Comparison of ENCODE assay signal across 28 mouse cellular contexts in the genomic region with DNA sequence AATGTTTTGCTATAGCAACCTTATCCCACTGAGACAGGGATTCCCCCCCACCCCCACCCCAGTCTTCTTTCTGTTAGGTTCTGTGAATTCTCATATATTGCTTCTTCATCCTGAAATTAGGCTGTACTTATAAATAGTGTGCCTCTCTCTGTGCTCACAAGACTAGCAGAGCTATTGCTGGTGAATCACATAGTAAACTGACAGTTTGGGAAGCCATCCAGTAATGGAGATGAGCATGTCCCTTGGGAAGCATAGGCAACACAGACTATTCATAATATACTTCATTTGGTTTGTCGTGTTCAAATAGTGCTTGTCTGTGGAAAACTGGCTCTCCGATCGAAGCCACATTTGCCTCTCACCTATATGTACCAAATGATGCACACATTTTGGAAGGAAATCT.
A peak's percentile ranks its signal among the peaks of the same experiment; 100 is the strongest.
DNase-seq lines count a peak whose midpoint lies in the region; ATAC-seq lines count a peak whose summit lies in the region.
"Had no signal": no experiment of that assay in that cellular context is flagged by ENCODE, and none has a peak within 500 bp of the region (broad histone marks: within the 10 kb centered on the region; RNA-seq: fewer than 3 reads in every experiment).

No protein-coding gene starts in this region.

- no peak overlapping the region for H3K9ac ChIP-seq in embryonic facial prominence, embryonic 14.5 days (ENCODE audit: low read depth, low read length)
- H3K9ac ChIP-seq in hindbrain, embryonic 13.5 days = no peak overlapping the region
- no peak overlapping the region for H3K9ac ChIP-seq in midbrain, embryonic 14.5 days (replicated peaks; ENCODE audit: low read length)
- no peak overlapping the region for H3K9ac ChIP-seq in midbrain, embryonic 15.5 days
- no peak overlapping the region for H3K9ac ChIP-seq in liver, embryonic 11.5 days (ENCODE audit: low read depth, low read length)
- H3K9ac ChIP-seq: embryonic facial prominence, embryonic 13.5 days; heart, embryonic 12.5 days; heart, embryonic 15.5 days; hindbrain, embryonic 15.5 days had no signal

- H3K27ac ChIP-seq in embryonic facial prominence, embryonic 14.5 days (replicated peaks; ENCODE audit: low read depth, low read length) = no peak overlapping the region
- no peak overlapping the region for H3K27ac ChIP-seq in embryonic facial prominence, embryonic 10.5 days (replicated peaks)
- H3K27ac ChIP-seq in hindbrain, embryonic 13.5 days = no peak overlapping the region
- H3K27ac ChIP-seq in hindbrain, embryonic 10.5 days = no peak overlapping the region
- H3K27ac ChIP-seq in midbrain, embryonic 14.5 days (replicated peaks; ENCODE audit: low read depth, low read length) = no peak overlapping the region
- H3K27ac ChIP-seq in midbrain, embryonic 15.5 days = no peak overlapping the region
- H3K27ac ChIP-seq in liver, embryonic 11.5 days (ENCODE audit: low read depth, low read length) = no peak overlapping the region
- H3K27ac ChIP-seq: embryonic facial prominence, embryonic 13.5 days; forebrain, embryonic 10.5 days; gastrocnemius, adult 2 months; heart, embryonic 15.5 days; hindbrain, embryonic 15.5 days had no signal

- no peaks in the 10 kb centered on the region for H3K27me3 ChIP-seq in embryonic facial prominence, embryonic 14.5 days (replicated peaks; ENCODE audit: control insufficient read depth, insufficient read depth, low read length)
- H3K27me3 ChIP-seq in embryonic facial prominence, embryonic 10.5 days (replicated peaks; ENCODE audit: low read depth, poor library complexity, severe bottlenecking) = no peaks in the 10 kb centered on the region
- H3K27me3 ChIP-seq in hindbrain, embryonic 13.5 days = no peaks in the 10 kb centered on the region
- H3K27me3 ChIP-seq in hindbrain, embryonic 10.5 days (ENCODE audit: insufficient read depth, poor library complexity, severe bottlenecking) = no peaks in the 10 kb centered on the region
- no peaks in the 10 kb centered on the region for H3K27me3 ChIP-seq in midbrain, embryonic 14.5 days (ENCODE audit: control insufficient read depth, insufficient read depth, low read length)
- H3K27me3 ChIP-seq in midbrain, embryonic 15.5 days (replicated peaks) = no peaks in the 10 kb centered on the region
- no peaks in the 10 kb centered on the region for H3K27me3 ChIP-seq in liver, embryonic 11.5 days (replicated peaks; ENCODE audit: control insufficient read depth, insufficient read depth, low read length)
- H3K27me3 ChIP-seq: embryonic facial prominence, embryonic 13.5 days; heart, embryonic 12.5 days; heart, embryonic 15.5 days; hindbrain, embryonic 15.5 days had no signal

- ATAC-seq in embryonic facial prominence, embryonic 14.5 days (ENCODE audit: low read depth) = no peak
- 0 out of 2 replicates have a peak, but pooled peaks have one; percentile 17 for ATAC-seq in hindbrain, embryonic 13.5 days (ENCODE audit: low FRiP score)
- ATAC-seq in midbrain, embryonic 14.5 days (ENCODE audit: low FRiP score, low TSS enrichment) = no peak
- no peak for ATAC-seq in midbrain, embryonic 15.5 days (replicated peaks)
- ATAC-seq in liver, embryonic 11.5 days (replicated peaks; ENCODE audit: low FRiP score) = no peak
- ATAC-seq: activated CD4-positive, CD25-positive, alpha-beta regulatory T cell, adult 4 months; forebrain, embryonic 14.5 days; inflammation-experienced regulatory T-cells, adult 6 months; intestine, embryonic 16.5 days had no signal

- peak; percentile 3 for DNase-seq in embryonic facial prominence, embryonic 14.5 days (ENCODE audit: low spot score)
- DNase-seq in embryonic facial prominence, embryonic 10.5 days (ENCODE audit: low spot score) = no peak
- DNase-seq in hindbrain, embryonic 10.5 days (ENCODE audit: low spot score) = no peak
- DNase-seq in midbrain, embryonic 14.5 days = peak; percentile 40
- peak; percentile 64 for DNase-seq in brain, adult 2 months (ENCODE audit: low read depth, low spot score)
- no peak for DNase-seq in liver, embryonic 11.5 days (ENCODE audit: low spot score)
- DNase-seq: adrenal gland, adult 8-10 months; adrenal gland, postnatal 25 days; cerebellum, adult 11 months; cerebellum, adult 2 months; cerebellum, adult 9-11 months; cerebellum, postnatal 25 days; gastrocnemius, adult 2 months; gastrocnemius, postnatal 14 days; heart, adult 11 months; heart, postnatal 10 days; heart, postnatal 36 days had no signal

- no peaks in the 10 kb centered on the region for H3K4me1 ChIP-seq in embryonic facial prominence, embryonic 14.5 days (ENCODE audit: control insufficient read depth, insufficient read depth, low read length)
- no peaks in the 10 kb centered on the region for H3K4me1 ChIP-seq in embryonic facial prominence, embryonic 10.5 days
- peaks cover 4% of the 10 kb centered on the region for H3K4me1 ChIP-seq in hindbrain, embryonic 13.5 days (replicated peaks)
- H3K4me1 ChIP-seq in hindbrain, embryonic 10.5 days (replicated peaks) = no peaks in the 10 kb centered on the region
- no peaks in the 10 kb centered on the region for H3K4me1 ChIP-seq in midbrain, embryonic 14.5 days (ENCODE audit: control insufficient read depth, insufficient read depth, low read length)
- H3K4me1 ChIP-seq in midbrain, embryonic 15.5 days = no peaks in the 10 kb centered on the region
- H3K4me1 ChIP-seq in liver, embryonic 11.5 days (replicated peaks; ENCODE audit: control insufficient read depth, insufficient read depth, low read length) = no peaks in the 10 kb centered on the region
- H3K4me1 ChIP-seq: forebrain, embryonic 10.5 days; heart, embryonic 12.5 days; heart, embryonic 15.5 days; hindbrain, embryonic 15.5 days had no signal

- H3K4me3 ChIP-seq in embryonic facial prominence, embryonic 14.5 days (ENCODE audit: low read depth, low read length) = no peak overlapping the region
- H3K4me3 ChIP-seq in embryonic facial prominence, embryonic 10.5 days = no peak overlapping the region
- no peak overlapping the region for H3K4me3 ChIP-seq in hindbrain, embryonic 13.5 days
- no peak overlapping the region for H3K4me3 ChIP-seq in hindbrain, embryonic 10.5 days
- H3K4me3 ChIP-seq in midbrain, embryonic 14.5 days (replicated peaks; ENCODE audit: low read depth, low read length) = no peak overlapping the region
- no peak overlapping the region for H3K4me3 ChIP-seq in midbrain, embryonic 15.5 days
- H3K4me3 ChIP-seq in liver, embryonic 11.5 days (ENCODE audit: low read depth, low read length) = no peak overlapping the region
- H3K4me3 ChIP-seq: embryonic facial prominence, embryonic 13.5 days; forebrain, embryonic 10.5 days; gastrocnemius, adult 2 months; heart, embryonic 12.5 days; heart, embryonic 15.5 days; hindbrain, embryonic 15.5 days had no signal

- WGBS in embryonic facial prominence, embryonic 14.5 days = 82% methylated on average over 3 of the region's 3 CpGs
- WGBS in embryonic facial prominence, embryonic 10.5 days = 94% methylated on average over 3 of the region's 3 CpGs
- 60% methylated on average over 3 of the region's 3 CpGs for WGBS in hindbrain, embryonic 13.5 days
- 88% methylated on average over 3 of the region's 3 CpGs for WGBS in hindbrain, embryonic 10.5 days
- WGBS in midbrain, embryonic 14.5 days = 81% methylated on average over 3 of the region's 3 CpGs
- WGBS in midbrain, embryonic 15.5 days = 76% methylated on average over 3 of the region's 3 CpGs
- WGBS in liver, embryonic 11.5 days = 93% methylated on average over 3 of the region's 3 CpGs

- H3K4me2 ChIP-seq in embryonic facial prominence, embryonic 14.5 days (ENCODE audit: low read depth, low read length) = no peak overlapping the region
- no peak overlapping the region for H3K4me2 ChIP-seq in hindbrain, embryonic 13.5 days
- no peak overlapping the region for H3K4me2 ChIP-seq in midbrain, embryonic 14.5 days (ENCODE audit: low read length)
- H3K4me2 ChIP-seq in midbrain, embryonic 15.5 days = no peak overlapping the region
- H3K4me2 ChIP-seq in liver, embryonic 11.5 days = no peak overlapping the region
- H3K4me2 ChIP-seq: embryonic facial prominence, embryonic 13.5 days; heart, embryonic 12.5 days; heart, embryonic 15.5 days; hindbrain, embryonic 15.5 days had no signal

- H3K9me3 ChIP-seq in embryonic facial prominence, embryonic 14.5 days (ENCODE audit: control insufficient read depth, low read length) = no peaks in the 10 kb centered on the region
- H3K9me3 ChIP-seq in embryonic facial prominence, embryonic 10.5 days = no peaks in the 10 kb centered on the region
- no peaks in the 10 kb centered on the region for H3K9me3 ChIP-seq in hindbrain, embryonic 13.5 days
- H3K9me3 ChIP-seq in hindbrain, embryonic 10.5 days = no peaks in the 10 kb centered on the region
- H3K9me3 ChIP-seq in midbrain, embryonic 14.5 days (ENCODE audit: control insufficient read depth, low read length) = no peaks in the 10 kb centered on the region
- H3K9me3 ChIP-seq in midbrain, embryonic 15.5 days = no peaks in the 10 kb centered on the region
- H3K9me3 ChIP-seq in liver, embryonic 11.5 days (ENCODE audit: control insufficient read depth, low read length) = no peaks in the 10 kb centered on the region
- H3K9me3 ChIP-seq: embryonic facial prominence, embryonic 13.5 days; forebrain, embryonic 10.5 days; heart, embryonic 12.5 days; heart, embryonic 15.5 days; hindbrain, embryonic 15.5 days had no signal

- H3K36me3 ChIP-seq in embryonic facial prominence, embryonic 14.5 days (ENCODE audit: control insufficient read depth, insufficient read depth, low read length) = no peaks in the 10 kb centered on the region
- no peaks in the 10 kb centered on the region for H3K36me3 ChIP-seq in embryonic facial prominence, embryonic 10.5 days (replicated peaks)
- H3K36me3 ChIP-seq in hindbrain, embryonic 13.5 days = no peaks in the 10 kb centered on the region
- no peaks in the 10 kb centered on the region for H3K36me3 ChIP-seq in hindbrain, embryonic 10.5 days
- H3K36me3 ChIP-seq in midbrain, embryonic 14.5 days (ENCODE audit: control insufficient read depth, insufficient read depth, low read length) = no peaks in the 10 kb centered on the region
- no peaks in the 10 kb centered on the region for H3K36me3 ChIP-seq in midbrain, embryonic 15.5 days (replicated peaks)
- H3K36me3 ChIP-seq in liver, embryonic 11.5 days (ENCODE audit: control insufficient read depth, insufficient read depth, low read length) = no peaks in the 10 kb centered on the region
- H3K36me3 ChIP-seq: embryonic facial prominence, embryonic 13.5 days; forebrain, embryonic 10.5 days; heart, embryonic 12.5 days; heart, embryonic 15.5 days; hindbrain, embryonic 15.5 days had no signal

Comparison
In these comparisons a context has a peak if more than half of its experiments do, and no peak if none do; other contexts are left out.
1. DNase-seq: peak in embryonic facial prominence, embryonic 14.5 days (single experiment), midbrain, embryonic 14.5 days (single experiment) and brain, adult 2 months (single experiment); none in embryonic facial prominence, embryonic 10.5 days (single experiment), hindbrain, embryonic 10.5 days (single experiment) and liver, embryonic 11.5 days (single experiment).